Mouse (Mus musculus) ES-E14 (cell line): ENCODE data around the gene Usp10. TPM values are rescaled to one million over a fixed set of nuclear protein-coding genes. Genes with fewer than 3 reads are reported as not detected.

Experiments
- DNase-seq: peaks from one replicate; pipeline ENCODE4 v3.0.0-alpha.2; 2013; ENCODE audit warnings: low read depth, low spot score
- H3K27ac ChIP-seq: 2 replicates; pipeline ENCODE4 v1.5.1; 2012; ENCODE audit warnings: low read depth, mild to moderate bottlenecking, low read length, moderate library complexity, mixed read lengths; ENCODE audit not compliant: poor library complexity, insufficient read depth, severe bottlenecking
- H3K36me3 ChIP-seq: 2 replicates; pipeline ENCODE4 v1.6.1; 2012; ENCODE audit warnings: mild to moderate bottlenecking, low read length, moderate library complexity, mixed read lengths; ENCODE audit not compliant: control insufficient read depth, poor library complexity, insufficient read depth, severe bottlenecking
- H3K4me1 ChIP-seq, 2 experiments: fragments of 150-350 bp in 1 of 2; sonication (generic) in 1 of 2; 2 replicates each; pipeline ENCODE4 v1.6.1; 2012; ENCODE audit warnings: low read length in 2 of 2, mild to moderate bottlenecking in 1 of 2, mixed read lengths in 1 of 2; ENCODE audit not compliant: control insufficient read depth in 2 of 2, insufficient read depth in 2 of 2, poor library complexity in 1 of 2
- H3K4me3 ChIP-seq, 2 experiments: fragments of 150-350 bp in 1 of 2; sonication (generic) in 1 of 2; 2 replicates each; pipeline ENCODE4 v1.5.1; 2012; ENCODE audit warnings: low read length in 2 of 2, low read depth in 1 of 2, mild to moderate bottlenecking in 1 of 2, mixed read lengths in 1 of 2; ENCODE audit not compliant: insufficient read depth in 1 of 2, poor library complexity in 1 of 2, severe bottlenecking in 1 of 2
- H3K9ac ChIP-seq: 2 replicates; pipeline ENCODE4 v1.6.1; 2012; ENCODE audit warnings: low read depth, mild to moderate bottlenecking, low read length, mixed read lengths; ENCODE audit not compliant: poor library complexity, insufficient read depth, severe bottlenecking
- H3K9me3 ChIP-seq: fragments of 150-350 bp; sonication (generic); 2 replicates; pipeline ENCODE4 v1.6.1; 2012; ENCODE audit warnings: low read depth, mild to moderate bottlenecking, low read length; ENCODE audit not compliant: control insufficient read depth, insufficient read depth
- CHD2 ChIP-seq: IDR thresholded peaks from 2 replicates; pipeline ENCODE4 v1.6.1; 2014; ENCODE audit warnings: mild to moderate bottlenecking, low read depth, low read length, inconsistent platforms
- HCFC1 ChIP-seq: IDR thresholded peaks from 2 replicates; pipeline ENCODE4 v1.6.1; 2012; ENCODE audit warnings: low read length, inconsistent platforms, borderline replicate concordance; ENCODE audit not compliant: insufficient read depth
- MAFK ChIP-seq: IDR thresholded peaks from 2 replicates; pipeline ENCODE4 v1.6.1; 2014; ENCODE audit warnings: mild to moderate bottlenecking, low read depth, low read length, inconsistent platforms; ENCODE audit not compliant: insufficient read depth
- ZC3H11A ChIP-seq: IDR thresholded peaks from 2 replicates; pipeline ENCODE4 v1.6.1; 2012; ENCODE audit warnings: low read depth, mild to moderate bottlenecking, inconsistent platforms, low read length, borderline replicate concordance
- ZNF384 ChIP-seq: IDR thresholded peaks from 2 replicates; pipeline ENCODE4 v1.6.1; 2012; ENCODE audit warnings: low read depth, low read length, inconsistent platforms
- in situ Hi-C, 2 experiments: fragments of 600-800 bp; cut with MboI; formaldehyde crosslinking; loops; one replicate each; pipeline ENCODE4 v1.15.1; 2025; ENCODE audit warnings: low sequenced_read_pairs in 2 of 2, inconsistent platforms in 1 of 2; ENCODE audit not compliant: unreplicated experiment in 2 of 2
- total RNA-seq: library from RNA; depleted of rRNA; stranded (reverse); fragments of 300-350 nt; gene quantifications from 2 replicates; pipeline ENCODE4 v1.2.3, GENCODE M21; 2012; rRNA removed

Gene Usp10
- 201 and 211 TPM in 2 replicates for total RNA-seq

- Histone ChIP-seq H3K4me3 (peak within 1 kb of the TSS; percentile 88), H3K9me3 (no peaks in the 10 kb centered on the region), H3K4me1 (peaks cover 6 to 16% of the 10 kb centered on the region in 2 experiments), H3K36me3 (no peaks in the 10 kb centered on the region), H3K9ac (peak within 1 kb of the TSS; percentile 95), H3K27ac (peak within 1 kb of the TSS; percentile 77)
- DNase-seq: no peak
- peak; percentile 25; the same call in 1 of the 2 replicates for TF ChIP-seq MAFK
- TF ChIP-seq CHD2: no peak
- in situ Hi-C loops: no loop called here
These were observed at the start of gene Usp10 for GRCm38 (mm10) chr8:119909944-119910546. Gene Usp10, plus strand, starts transcription at chr8:119910360.

- in situ Hi-C loops: no loop called here
These were observed 48.3 kb upstream of the Usp10 start, which contains the start of gene Klhl36 for GRCm38 (mm10) chr8:119861706-119862389. Gene Klhl36, plus strand, starts transcription at chr8:119862266.

GRCm38 (mm10) chr8:119862390-119862734 lies 47.8 kb upstream of the Usp10 start:
- Histone ChIP-seq H3K9me3 (no peaks in the 10 kb centered on the region), H3K4me3 (peak overlapping the region; percentile 84 to 98), H3K27ac (no peak overlapping the region), H3K4me1 (no peaks in the 10 kb centered on the region), H3K9ac (peak overlapping the region; percentile 83), H3K36me3 (no peaks in the 10 kb centered on the region)
- in situ Hi-C loops: no loop called here
- no peak for TF ChIP-seq CHD2
- no peak for TF ChIP-seq MAFK
- no peak for TF ChIP-seq ZNF384
- no peak for TF ChIP-seq ZC3H11A
- no peak for TF ChIP-seq HCFC1
- no peak for DNase-seq

More at GRCm38 (mm10) chr8:119861706-119862389, 48.3 kb upstream of the Usp10 start, which contains the start of gene Klhl36:
- Histone ChIP-seq H3K9ac (peak within 1 kb of the TSS; percentile 83), H3K36me3 (no peaks in the 10 kb centered on the region), H3K4me3 (peak within 1 kb of the TSS; percentile 84 to 98), H3K4me1 (no peaks in the 10 kb centered on the region), H3K27ac (no peak within 1 kb of the TSS), H3K9me3 (no peaks in the 10 kb centered on the region)
- DNase-seq: peak; percentile 93
- TF ChIP-seq ZNF384: no peak
- no peak for TF ChIP-seq MAFK
- no peak for TF ChIP-seq CHD2
- no peak; the same call in 1 of the 2 replicates for TF ChIP-seq HCFC1
- no peak for TF ChIP-seq ZC3H11A

GRCm38 (mm10) chr8:119862749-119863148 lies 47.4 kb upstream of the Usp10 start:
- no peak overlapping the region for H3K27ac ChIP-seq
- H3K4me1 ChIP-seq: no peaks in the 10 kb centered on the region
- no peaks in the 10 kb centered on the region for H3K9me3 ChIP-seq
- peak overlapping the region; percentile 83 for H3K9ac ChIP-seq
- no peaks in the 10 kb centered on the region for H3K36me3 ChIP-seq
- in situ Hi-C loops: no loop called here
- H3K4me3 ChIP-seq: peak overlapping the region; percentile 84 to 98
- TF ChIP-seq CHD2: no peak
- no peak for TF ChIP-seq ZNF384
- no peak for TF ChIP-seq MAFK
- TF ChIP-seq HCFC1: no peak
- no peak for TF ChIP-seq ZC3H11A
- no peak for DNase-seq
